Mouse (Mus musculus) frontal cortex, adult 2 months (tissue): Measurements from ENCODE around the gene Dnajc11. TPM values are rescaled to one million over a fixed set of nuclear protein-coding genes. Genes with fewer than 3 reads are reported as not detected.

ENCODE experiments used
- DNase-seq, 2 experiments: peaks; one replicate each; pipeline ENCODE4 v3.0.0; 2022; ENCODE audit warnings: low spot score in 1 of 2; ENCODE audit errors: extremely low spot score in 1 of 2
- polyA plus RNA-seq: library from polyadenylated mRNA; depleted of rRNA; stranded (reverse); fragments of >200 nt; gene quantifications from 2 replicates; pipeline ENCODE4 v1.2.3, GENCODE M21; 2012

Dnajc11 gene
- polyA plus RNA-seq, 1 experiment, result 62.5 TPM

- DNase-seq, result no peak
These were observed 74.1 kb downstream of the Dnajc11 start for GRCm38 (mm10) chr4:152007481-152008147.

GRCm38 (mm10) chr4:152008148-152008500 is 74.6 kb downstream of the Dnajc11 start:
- no peak for DNase-seq

DNA sequence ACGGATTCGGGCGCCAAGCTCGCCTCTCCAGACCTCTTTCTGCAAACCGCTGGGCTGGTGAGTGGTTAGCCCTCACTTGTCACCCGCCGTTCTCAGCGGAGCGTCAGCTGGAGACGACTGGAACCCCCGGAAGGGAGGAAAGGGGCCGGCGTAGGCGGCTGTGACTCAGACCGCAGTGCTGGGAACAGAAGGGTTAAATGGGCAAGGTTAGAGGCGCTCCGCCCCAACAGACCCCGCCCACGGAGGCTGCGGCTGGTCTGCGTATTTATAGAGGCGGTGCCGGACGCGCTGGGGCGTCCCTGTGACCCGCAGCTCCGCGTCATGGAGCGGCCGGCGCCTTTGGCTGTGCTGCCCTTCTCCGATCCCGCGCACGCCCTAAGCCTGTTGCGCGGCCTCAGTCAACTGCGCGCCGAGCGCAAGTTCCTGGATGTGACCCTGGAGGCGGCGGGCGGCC is 75.2 kb downstream of the Dnajc11 start, which contains the start of gene Klhl21:
Klhl21 (plus strand) TSS at position 182 of the 454 bp plus-strand sequence.
- peak; percentile 88 to 95 for DNase-seq

GRCm38 (mm10) chr4:152009076-152010051 is 75.9 kb downstream of the Dnajc11 start:
- DNase-seq, result peak in 1 of 2 experiments; percentile 78

GRCm38 (mm10) chr4:152010091-152010706 is 76.7 kb downstream of the Dnajc11 start:
- peak in 1 of 2 experiments; percentile 57 for DNase-seq

DNA sequence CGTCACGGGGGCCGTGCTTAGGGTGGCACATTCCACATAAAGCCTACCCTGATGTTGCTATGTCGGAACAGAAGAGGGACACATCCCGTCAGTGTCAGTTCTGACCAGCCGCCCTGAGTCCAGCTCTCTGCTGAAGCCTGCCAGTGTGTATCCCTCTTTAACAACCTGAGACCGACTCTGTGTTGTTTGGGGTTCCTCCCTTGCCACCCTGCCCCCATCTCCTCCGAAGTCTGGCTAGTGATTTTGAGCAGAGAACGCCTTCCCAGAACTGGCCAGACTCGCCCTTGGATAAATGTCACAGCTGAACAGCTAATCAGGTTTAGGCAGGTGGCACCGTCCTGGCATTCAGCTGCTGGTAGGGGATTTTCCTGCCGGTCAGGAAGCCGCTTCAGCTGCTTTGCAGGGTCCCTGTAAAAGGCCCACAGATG is 77.2 kb downstream of the Dnajc11 start:
- no peak for DNase-seq

DNA sequence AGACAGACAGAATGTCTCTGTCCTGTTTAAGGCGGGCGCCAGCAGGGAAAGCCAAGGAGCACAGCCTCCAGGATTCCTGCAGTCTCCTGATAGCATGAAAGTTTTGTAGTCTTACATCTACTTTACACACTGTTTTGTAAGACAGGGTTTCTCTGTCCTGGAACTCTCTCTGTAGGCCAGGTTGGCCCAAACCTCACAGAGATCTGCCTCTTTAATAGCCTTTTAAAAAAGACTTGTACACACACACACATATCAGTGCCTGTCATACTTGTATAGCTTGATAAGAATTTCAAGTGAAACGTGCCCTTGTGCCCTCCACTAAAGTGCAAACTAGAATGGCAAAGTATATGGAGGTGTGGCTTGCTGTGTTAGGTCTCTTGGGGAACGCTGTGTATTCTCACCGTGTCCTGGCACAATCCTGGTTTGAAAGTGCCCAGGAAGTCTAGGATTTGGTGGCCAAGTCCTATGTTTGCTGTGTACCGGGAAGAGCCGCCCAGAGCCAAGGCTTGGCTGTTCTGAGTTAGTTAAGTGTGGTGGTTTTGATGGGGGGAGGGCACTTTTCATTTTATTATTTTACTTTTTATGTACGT is 77.8 kb downstream of the Dnajc11 start:
- DNase-seq, result no peak

DNA sequence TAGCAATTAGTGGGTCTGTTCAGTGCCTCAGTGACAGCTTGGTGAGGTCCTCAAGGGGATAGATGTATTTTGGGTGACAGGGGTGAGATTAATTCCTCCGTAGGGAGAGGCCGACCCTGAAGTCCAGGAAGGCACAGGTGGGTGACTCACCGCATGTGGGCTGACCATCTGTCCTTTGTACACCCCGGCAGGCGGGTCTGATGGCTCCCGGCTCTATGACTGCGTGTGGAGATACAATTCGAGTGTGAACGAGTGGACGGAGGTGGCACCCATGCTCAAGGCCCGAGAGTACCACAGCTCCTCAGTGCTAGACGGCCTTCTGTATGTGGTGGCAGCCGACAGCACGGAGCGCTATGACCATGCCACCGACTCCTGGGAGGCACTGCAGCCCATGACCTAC is 78.6 kb downstream of the Dnajc11 start:
- DNase-seq, result no peak

DNA sequence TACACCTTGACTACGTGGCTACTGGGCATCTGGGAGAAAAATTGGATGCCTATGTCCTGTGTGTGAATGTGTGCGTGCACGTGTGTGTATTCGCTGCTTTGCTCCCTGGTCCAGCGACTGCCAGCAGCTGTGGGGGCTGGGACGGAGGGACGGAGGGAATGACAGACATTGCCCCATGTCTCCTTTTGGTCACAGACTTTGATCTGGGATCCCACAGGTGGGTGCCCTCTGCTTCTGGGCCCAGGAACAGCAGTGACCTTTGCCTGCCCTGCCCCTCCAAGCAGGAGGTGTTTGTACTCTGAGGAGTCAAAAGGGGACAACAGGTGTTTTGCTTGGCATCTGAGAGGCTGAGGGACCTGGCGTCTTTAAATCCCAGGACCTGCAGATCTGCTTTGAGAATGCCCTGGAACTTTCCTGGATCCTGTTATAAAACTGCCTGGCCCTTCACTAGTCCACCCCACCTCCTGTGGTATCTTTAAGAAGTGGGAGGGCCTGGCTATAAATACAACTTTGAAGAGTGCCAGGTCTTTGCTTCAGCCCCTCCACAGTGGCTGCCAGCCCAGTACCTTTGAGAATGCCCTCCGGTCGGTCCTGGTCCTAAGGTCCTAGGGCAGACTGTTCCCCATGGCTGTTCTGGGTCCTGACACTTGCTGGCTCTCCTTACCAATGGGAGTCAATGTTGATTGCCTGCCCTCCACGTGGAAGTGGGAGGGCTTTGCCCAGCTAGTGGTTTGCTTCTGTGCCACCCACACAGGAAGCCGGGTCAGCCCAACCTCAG is 79.7 kb downstream of the Dnajc11 start:
- no peak for DNase-seq

DNA sequence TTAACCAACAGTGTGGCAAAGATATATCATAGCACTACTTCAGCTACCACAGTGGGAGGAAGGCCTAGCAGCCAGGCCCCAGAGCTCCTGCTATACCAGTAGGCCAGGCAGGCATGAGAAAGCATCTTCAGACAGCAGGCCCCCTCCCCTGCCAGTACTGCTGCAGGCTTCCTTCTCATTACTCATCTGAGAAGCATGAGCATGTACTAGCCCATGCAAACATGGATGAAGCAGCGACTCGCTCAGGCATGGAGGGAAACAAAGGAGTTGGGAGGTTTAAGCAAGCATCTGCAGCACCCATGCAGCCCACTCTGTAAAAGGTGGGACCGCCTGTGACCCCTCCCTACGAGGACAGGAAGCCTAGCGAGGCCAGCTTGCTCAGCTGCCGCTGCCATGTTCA is 85.6 kb downstream of the Dnajc11 start:
- no peak for DNase-seq

- DNase-seq, result no peak
These were observed 86.5 kb downstream of the Dnajc11 start for GRCm38 (mm10) chr4:152020024-152020423.

GRCm38 (mm10) chr4:152021568-152022097 is 88.1 kb downstream of the Dnajc11 start:
- DNase-seq, result no peak

DNA sequence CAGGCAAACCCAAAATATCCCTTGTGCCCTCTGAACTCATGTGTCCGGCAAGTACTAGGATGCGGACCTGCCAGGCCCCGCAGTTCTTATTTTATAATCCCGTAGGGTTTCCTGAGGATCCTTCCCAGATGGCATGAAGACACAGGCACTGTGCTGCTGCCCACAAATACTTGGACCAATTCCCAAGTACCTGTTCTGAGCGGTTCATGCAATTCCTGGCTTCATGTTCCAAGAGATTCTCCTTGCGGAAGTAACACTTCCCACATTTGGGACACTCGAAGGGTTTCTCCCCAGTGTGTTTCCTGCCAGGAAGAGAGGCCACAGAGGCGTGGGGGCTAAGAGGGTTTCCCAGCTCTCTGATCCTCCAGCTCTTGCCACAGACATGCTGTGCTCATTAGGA is 89.0 kb downstream of the Dnajc11 start:
- DNase-seq, result no peak

GRCm38 (mm10) chr4:152024525-152024924 is 91.0 kb downstream of the Dnajc11 start:
- DNase-seq, result no peak

DNA sequence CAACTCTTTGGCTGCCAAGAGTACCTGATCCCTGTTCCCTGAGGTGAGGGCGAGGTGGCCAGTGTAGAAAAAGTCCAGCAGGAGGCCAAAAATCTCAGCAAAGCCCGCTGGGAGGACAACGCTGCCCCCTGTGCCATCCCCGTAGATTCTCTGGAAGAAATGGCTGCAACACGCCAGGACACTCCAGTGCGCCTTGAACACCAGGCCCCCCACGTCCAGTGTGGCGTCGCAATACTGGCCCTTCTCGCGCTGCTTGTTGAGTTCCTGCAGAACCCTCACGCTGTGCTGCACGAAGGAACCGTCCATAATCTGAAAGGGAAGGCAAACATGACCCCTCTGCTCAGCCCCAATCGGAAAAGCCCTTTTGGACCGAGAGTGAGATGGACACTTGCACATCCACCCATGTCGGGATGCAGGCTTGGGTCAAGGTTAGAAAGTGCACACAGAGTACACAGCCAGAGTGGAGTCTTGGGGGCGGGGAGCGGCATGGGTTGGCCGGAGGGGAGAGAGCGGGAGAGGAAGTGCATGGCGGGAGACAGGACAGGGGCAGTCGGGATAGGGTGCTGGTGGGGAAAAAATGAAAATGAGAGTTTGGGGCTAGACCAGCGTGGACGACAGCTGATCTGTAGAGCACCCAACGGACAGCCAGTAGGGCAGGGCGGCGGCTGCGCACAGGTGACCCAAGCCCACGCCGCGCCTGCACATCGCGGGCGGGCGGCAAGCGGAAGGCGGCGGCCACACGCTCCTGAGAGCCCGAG is 93.4 kb downstream of the Dnajc11 start:
- DNase-seq, result no peak

DNA sequence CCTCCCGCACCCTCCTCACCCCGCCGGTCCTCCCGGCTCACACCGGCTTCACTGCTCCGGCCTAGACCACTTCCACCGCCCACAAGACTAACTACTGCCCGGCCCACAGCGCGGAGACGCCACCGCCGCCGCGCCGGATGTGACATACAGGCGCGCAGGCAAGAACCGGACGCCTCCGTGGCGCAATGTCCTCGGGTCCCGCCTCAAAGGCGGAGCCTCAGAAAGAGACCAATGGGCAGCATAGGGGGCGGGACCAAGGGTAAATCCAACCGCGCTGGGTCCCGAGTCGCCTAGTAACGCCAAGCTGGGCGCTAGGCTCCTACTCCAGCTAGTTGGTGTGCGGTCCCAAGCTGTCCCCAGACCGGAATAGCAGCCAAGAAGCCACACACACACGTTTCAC is 94.0 kb downstream of the Dnajc11 start, which contains the start of gene Zbtb48:
Zbtb48 (minus strand) TSS at position 148 of the 400 bp plus-strand sequence.
- DNase-seq, result peak; percentile 96 to 97

GRCm38 (mm10) chr4:152028456-152028855 is 95.0 kb downstream of the Dnajc11 start:
- no peak for DNase-seq

DNA sequence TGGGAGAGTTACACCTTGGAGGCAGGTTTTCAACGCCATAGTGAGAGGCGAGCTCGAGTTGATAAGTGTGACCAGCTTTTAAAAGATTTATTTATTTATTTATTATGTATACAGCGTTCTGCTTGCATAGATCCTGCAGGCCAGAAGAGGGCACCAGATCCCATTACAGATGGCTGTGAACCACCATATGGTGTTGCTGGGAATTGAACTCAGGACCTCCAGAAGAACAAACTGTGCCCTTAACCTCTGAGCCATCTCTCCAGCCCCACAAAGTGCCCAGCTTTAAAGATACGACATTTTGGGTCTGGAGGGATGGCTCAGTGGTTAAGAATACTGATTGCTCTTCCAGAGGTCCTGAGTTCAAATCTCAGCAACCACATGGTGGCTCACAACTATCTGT is 95.6 kb downstream of the Dnajc11 start:
- DNase-seq, result no peak

GRCm38 (mm10) chr4:152029997-152030396 is 96.5 kb downstream of the Dnajc11 start:
- DNase-seq, result no peak
